Mouse (Mus musculus) v-Abl transformed pro-B cells (cell line): ENCODE results near the gene Pgk1.

Experiments used
- in situ Hi-C, 2 experiments: fragments of 400-800 bp; cut with MboI; formaldehyde crosslinking; loops; one replicate each; pipeline ENCODE4 v1.15.1; 2025; ENCODE audit not compliant: unreplicated experiment in 2 of 2

Pgk1 gene

GRCm38 (mm10) chrX:106186713-106187649 lies at the start of gene Pgk1:
Gene Pgk1 (plus strand): TSS chrX:106187100.
- in situ Hi-C loops: loop anchor here in 1 of 2 experiments (25.0 kb wide), 1 partner anchor 575 kb away; no protein-coding TSS in a partner anchor

GRCm38 (mm10) chrX:106139309-106140070 lies 47.4 kb upstream of the Pgk1 start:
- in situ Hi-C loops: no loop called here

- in situ Hi-C loops: no loop called here
These were observed 44.0 kb upstream of the Pgk1 start, which contains the start of gene Tlr13 for GRCm38 (mm10) chrX:106142936-106143335. Gene Tlr13 (plus strand): TSS chrX:106143204.

GRCm38 (mm10) chrX:106148185-106148584 lies 38.7 kb upstream of the Pgk1 start:
- in situ Hi-C loops: no loop called here

- in situ Hi-C loops: no loop called here
These were observed 37.4 kb upstream of the Pgk1 start for GRCm38 (mm10) chrX:106149460-106149859.

- in situ Hi-C loops: loop anchor here (25.0 kb wide), 1 partner anchor 242 kb away; no protein-coding TSS in a partner anchor
These were observed 32.7 kb upstream of the Pgk1 start for GRCm38 (mm10) chrX:106154180-106154586.

GRCm38 (mm10) chrX:106155892-106156291 lies 31.0 kb upstream of the Pgk1 start:
- in situ Hi-C loops: loop anchor here (25.0 kb wide), 1 partner anchor 244 kb away; no protein-coding TSS in a partner anchor

- in situ Hi-C loops: loop anchor here (25.0 kb wide), 1 partner anchor 252 kb away; no protein-coding TSS in a partner anchor
These were observed 22.9 kb upstream of the Pgk1 start for GRCm38 (mm10) chrX:106163995-106164394.

GRCm38 (mm10) chrX:106164555-106164954 lies 22.3 kb upstream of the Pgk1 start:
- in situ Hi-C loops: loop anchor here (25.0 kb wide), 1 partner anchor 252 kb away; no protein-coding TSS in a partner anchor

- in situ Hi-C loops: loop anchor here (5.0 to 25.0 kb wide), 3 partner anchors 138 to 998 kb away; partner anchors contain the start of gene Atp7a (in 1 of the 2)
These were observed 21.8 kb upstream of the Pgk1 start for GRCm38 (mm10) chrX:106165089-106165488.

- in situ Hi-C loops: loop anchor here (5.0 to 25.0 kb wide), 3 partner anchors 144 to 1314 kb away; partner anchors contain the start of gene Atp7a (in 1 of the 2)
These were observed 15.6 kb upstream of the Pgk1 start for GRCm38 (mm10) chrX:106171106-106171852.

GRCm38 (mm10) chrX:106171853-106172154 lies 15.1 kb upstream of the Pgk1 start:
- in situ Hi-C loops: loop anchor here (5.0 to 25.0 kb wide), 3 partner anchors 145 to 1313 kb away; partner anchors contain the start of gene Atp7a (in 1 of the 2)

GRCm38 (mm10) chrX:106176331-106176730 lies 10.6 kb upstream of the Pgk1 start:
- in situ Hi-C loops: loop anchor here (10.0 to 25.0 kb wide), 2 partner anchors 586 to 1308 kb away; no protein-coding TSS in a partner anchor

GRCm38 (mm10) chrX:106184279-106184678 lies 2.6 kb upstream of the Pgk1 start:
- in situ Hi-C loops: loop anchor here in 1 of 2 experiments (25.0 kb wide), 1 partner anchor 578 kb away; no protein-coding TSS in a partner anchor

- in situ Hi-C loops: loop anchor here in 1 of 2 experiments (25.0 kb wide), 1 partner anchor 577 kb away; no protein-coding TSS in a partner anchor
These were observed 1.2 kb upstream of the Pgk1 start for GRCm38 (mm10) chrX:106185706-106186105.

GRCm38 (mm10) chrX:106187737-106188136 lies 837 bp downstream of the Pgk1 start:
- in situ Hi-C loops: loop anchor here in 1 of 2 experiments (25.0 kb wide), 1 partner anchor 575 kb away; no protein-coding TSS in a partner anchor

GRCm38 (mm10) chrX:106189356-106189755 lies 2.5 kb downstream of the Pgk1 start:
- in situ Hi-C loops: loop anchor here in 1 of 2 experiments (25.0 kb wide), 1 partner anchor 573 kb away; no protein-coding TSS in a partner anchor

- in situ Hi-C loops: loop anchor here in 1 of 2 experiments (25.0 kb wide), 1 partner anchor 572 kb away; no protein-coding TSS in a partner anchor
These were observed 3.2 kb downstream of the Pgk1 start for GRCm38 (mm10) chrX:106190091-106190490.

- in situ Hi-C loops: loop anchor here in 1 of 2 experiments (25.0 kb wide), 1 partner anchor 568 kb away; no protein-coding TSS in a partner anchor
These were observed 7.5 kb downstream of the Pgk1 start for GRCm38 (mm10) chrX:106194361-106194760.
